Mouse (Mus musculus) forebrain, embryonic 10.5 days (tissue): ENCODE data around the gene Tm4sf5. TPM values are rescaled to one million over a fixed set of nuclear protein-coding genes. Genes with fewer than 3 reads are reported as not detected.

Experiments
- DNase-seq: peaks from one replicate; pipeline ENCODE4 v3.0.0-alpha.2; 2017; ENCODE audit warnings: low spot score; ENCODE audit errors: extremely low spot score
- H3K27ac ChIP-seq: fragments of 300-500 bp; sonication (generic); 2 replicates; pipeline ENCODE4 v1.5.1; 2016; ENCODE audit warnings: mild to moderate bottlenecking
- H3K27me3 ChIP-seq: fragments of 300-500 bp; sonication (generic); 2 replicates; pipeline ENCODE4 v1.6.1; 2016; ENCODE audit warnings: mild to moderate bottlenecking; ENCODE audit not compliant: poor library complexity, severe bottlenecking
- H3K36me3 ChIP-seq: fragments of 300-500 bp; sonication (generic); replicated peaks from 2 replicates; pipeline ENCODE4 v1.6.1; 2016; ENCODE audit warnings: mild to moderate bottlenecking, moderate library complexity
- H3K4me1 ChIP-seq: fragments of 300-500 bp; sonication (generic); 2 replicates; pipeline ENCODE4 v1.6.1; 2016
- H3K4me3 ChIP-seq: fragments of 300-500 bp; sonication (generic); 2 replicates; pipeline ENCODE4 v1.5.1; 2016; ENCODE audit warnings: mild to moderate bottlenecking, moderate library complexity
- H3K9me3 ChIP-seq: fragments of 300-500 bp; sonication (generic); 2 replicates; pipeline ENCODE4 v1.6.1; 2016; ENCODE audit warnings: mild to moderate bottlenecking, moderate library complexity
- WGBS: fragments of 180-500 bp; shearing (Covaris S2); methylation state at CpG from one replicate; pipeline ENCODE4 v1.1.7; 2016; 5-methylcytosine and 5-hydroxymethylcytosine counted together
- polyA plus RNA-seq: library from polyadenylated mRNA; unstranded; fragments of >200 nt; fragmentation: Nextera tagmentation; extraction: Ambion mirVana; gene quantifications from 2 replicates; pipeline ENCODE4 v1.2.1, GENCODE M21; 2016

Gene Tm4sf5
- polyA plus RNA-seq, 1 experiment from 2014 or later, result 0.82 TPM

DNA sequence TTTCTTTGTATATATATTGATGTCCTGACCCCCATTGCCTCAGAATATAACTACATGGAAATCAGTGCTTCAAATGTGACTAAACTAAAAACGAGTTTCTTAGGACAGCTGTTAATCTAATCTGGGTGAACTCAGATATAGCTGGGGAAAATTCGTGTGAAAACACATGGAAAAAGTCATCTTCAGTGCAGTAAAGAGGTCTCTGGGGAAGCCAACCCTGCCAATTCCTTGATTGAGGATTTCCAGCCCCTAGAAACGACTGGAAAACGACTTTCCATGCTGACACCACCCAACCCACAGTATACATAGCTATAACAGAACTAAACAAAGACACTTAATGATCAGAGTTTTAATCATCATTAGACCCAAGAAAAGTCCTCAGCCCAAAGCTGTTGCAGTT lies 17.2 kb upstream of the Tm4sf5 start:
- H3K27me3 ChIP-seq, result no peaks in the 10 kb centered on the region
- no peak overlapping the region for H3K4me3 ChIP-seq
- WGBS, result 70% methylated on average over 4 of the region's 4 CpGs
- H3K4me1 ChIP-seq, result no peaks in the 10 kb centered on the region
- H3K9me3 ChIP-seq, result peaks cover 5% of the 10 kb centered on the region
- H3K36me3 ChIP-seq, result no peaks in the 10 kb centered on the region
- no peak overlapping the region for H3K27ac ChIP-seq
- no peak for DNase-seq

GRCm38 (mm10) chr11:70489138-70489537 lies 15.9 kb upstream of the Tm4sf5 start:
- no peak overlapping the region for H3K4me3 ChIP-seq
- H3K27ac ChIP-seq, result no peak overlapping the region
- H3K27me3 ChIP-seq, result no peaks in the 10 kb centered on the region
- DNase-seq, result no peak
- H3K36me3 ChIP-seq, result no peaks in the 10 kb centered on the region
- 84% methylated on average over 3 of the region's 3 CpGs for WGBS
- H3K9me3 ChIP-seq, result peaks cover 5% of the 10 kb centered on the region
- H3K4me1 ChIP-seq, result no peaks in the 10 kb centered on the region

DNA sequence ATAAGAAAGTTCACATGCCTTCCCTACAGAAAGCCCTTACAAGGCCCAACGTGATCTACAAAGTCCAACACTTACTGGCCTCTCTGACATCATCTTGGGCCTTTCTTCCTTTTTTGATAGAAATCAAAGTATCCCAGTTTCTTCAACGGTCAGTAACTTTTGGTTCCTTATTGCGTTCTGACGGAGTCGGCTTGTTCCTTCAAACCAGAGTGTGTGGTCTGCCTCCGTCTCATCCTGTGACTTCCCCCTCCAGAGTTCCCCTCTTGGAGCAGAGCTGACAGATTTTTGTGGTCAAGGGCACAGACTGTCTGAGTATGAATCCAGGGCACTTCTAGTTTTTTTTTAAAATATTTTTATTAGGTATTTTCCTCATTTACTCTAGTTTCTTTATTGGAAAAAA lies 15.4 kb upstream of the Tm4sf5 start:
- Histone ChIP-seq H3K4me1 (no peaks in the 10 kb centered on the region), H3K36me3 (no peaks in the 10 kb centered on the region), H3K9me3 (peaks cover 5% of the 10 kb centered on the region), H3K27me3 (no peaks in the 10 kb centered on the region), H3K4me3 (no peak overlapping the region), H3K27ac (no peak overlapping the region)
- no peak for DNase-seq
- 93% methylated on average over 6 of the region's 6 CpGs for WGBS

- WGBS, result 79% methylated on average over 14 of the region's 14 CpGs
- Histone ChIP-seq H3K27ac (no peak overlapping the region), H3K27me3 (no peaks in the 10 kb centered on the region), H3K9me3 (no peaks in the 10 kb centered on the region), H3K36me3 (no peaks in the 10 kb centered on the region), H3K4me1 (no peaks in the 10 kb centered on the region), H3K4me3 (no peak overlapping the region)
- DNase-seq, result no peak
These were observed 5.2 kb upstream of the Tm4sf5 start for GRCm38 (mm10) chr11:70499566-70500475.

DNA sequence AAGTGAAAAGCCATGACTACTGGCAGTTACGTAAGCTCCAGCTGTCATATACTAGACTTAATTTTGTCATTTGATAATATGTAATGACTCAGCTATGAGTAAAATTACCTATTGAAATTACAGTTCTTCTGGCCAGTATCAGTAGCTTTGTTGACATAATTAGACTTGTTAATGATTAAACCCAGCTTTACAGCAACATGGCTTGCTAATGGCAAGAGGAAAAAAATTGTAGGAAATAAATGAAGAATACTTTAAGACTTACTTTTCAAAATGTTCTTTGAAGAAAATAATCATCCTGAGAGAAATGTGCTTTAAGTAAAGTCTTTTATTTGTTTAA lies 4.6 kb upstream of the Tm4sf5 start:
- no peaks in the 10 kb centered on the region for H3K4me1 ChIP-seq
- WGBS, result 91% methylated on average over 1 of the region's 1 CpGs
- H3K36me3 ChIP-seq, result no peaks in the 10 kb centered on the region
- no peak overlapping the region for H3K27ac ChIP-seq
- H3K9me3 ChIP-seq, result no peaks in the 10 kb centered on the region
- DNase-seq, result no peak
- no peak overlapping the region for H3K4me3 ChIP-seq
- H3K27me3 ChIP-seq, result peaks cover 6% of the 10 kb centered on the region; the same call in 1 of the 2 replicates

DNA sequence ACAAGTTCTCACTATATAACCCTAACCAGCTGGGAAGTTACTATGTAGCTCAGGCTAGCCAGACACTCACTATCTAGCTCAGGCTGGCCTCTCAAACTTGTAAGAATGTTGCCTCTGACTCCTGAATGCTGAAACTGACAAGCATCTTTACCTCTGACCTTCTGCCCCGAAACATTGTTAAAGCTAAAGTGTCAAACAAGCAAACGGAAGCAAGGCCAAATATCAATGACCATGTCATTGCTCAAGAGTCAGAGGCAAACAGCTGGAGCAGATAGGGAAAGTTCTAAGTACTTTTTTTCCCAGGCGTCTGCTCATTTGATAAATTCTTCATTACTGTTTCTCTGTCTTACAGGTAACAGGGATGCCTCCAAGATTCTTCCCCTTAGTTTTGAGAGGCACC lies 3.0 kb upstream of the Tm4sf5 start:
- Histone ChIP-seq H3K27ac (no peak overlapping the region), H3K9me3 (no peaks in the 10 kb centered on the region), H3K27me3 (peaks cover 6% of the 10 kb centered on the region; the same call in 1 of the 2 replicates), H3K4me1 (no peaks in the 10 kb centered on the region), H3K36me3 (no peaks in the 10 kb centered on the region), H3K4me3 (no peak overlapping the region)
- WGBS, result 79% methylated on average over 3 of the region's 3 CpGs
- DNase-seq, result no peak

DNA sequence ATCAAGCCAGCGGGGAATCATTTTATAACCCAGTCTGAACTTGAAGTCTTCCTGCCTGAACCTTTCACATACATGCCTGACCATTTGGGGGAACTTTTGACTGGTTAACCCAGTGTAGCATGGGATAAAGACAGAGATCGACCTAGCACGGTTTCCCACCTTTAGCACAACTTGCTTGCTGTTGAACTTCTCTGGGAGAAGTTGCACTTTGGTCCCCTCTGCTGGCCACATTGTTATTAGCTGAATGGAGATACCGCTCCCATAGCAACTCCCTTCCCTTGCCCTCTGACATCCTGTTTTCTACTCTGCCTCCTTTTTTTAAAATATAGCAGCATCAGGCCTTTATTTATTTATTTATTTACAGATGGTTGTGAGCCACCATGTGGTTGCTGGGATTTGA lies 1.3 kb downstream of the Tm4sf5 start:
- Histone ChIP-seq H3K27me3 (peaks cover 28% of the 10 kb centered on the region; the same call in 1 of the 2 replicates), H3K36me3 (no peaks in the 10 kb centered on the region), H3K4me1 (peaks cover 12% of the 10 kb centered on the region), H3K27ac (no peak overlapping the region), H3K9me3 (no peaks in the 10 kb centered on the region), H3K4me3 (no peak overlapping the region)
- peak; percentile 43 for DNase-seq
- 35% methylated on average over 4 of the region's 4 CpGs for WGBS

DNA sequence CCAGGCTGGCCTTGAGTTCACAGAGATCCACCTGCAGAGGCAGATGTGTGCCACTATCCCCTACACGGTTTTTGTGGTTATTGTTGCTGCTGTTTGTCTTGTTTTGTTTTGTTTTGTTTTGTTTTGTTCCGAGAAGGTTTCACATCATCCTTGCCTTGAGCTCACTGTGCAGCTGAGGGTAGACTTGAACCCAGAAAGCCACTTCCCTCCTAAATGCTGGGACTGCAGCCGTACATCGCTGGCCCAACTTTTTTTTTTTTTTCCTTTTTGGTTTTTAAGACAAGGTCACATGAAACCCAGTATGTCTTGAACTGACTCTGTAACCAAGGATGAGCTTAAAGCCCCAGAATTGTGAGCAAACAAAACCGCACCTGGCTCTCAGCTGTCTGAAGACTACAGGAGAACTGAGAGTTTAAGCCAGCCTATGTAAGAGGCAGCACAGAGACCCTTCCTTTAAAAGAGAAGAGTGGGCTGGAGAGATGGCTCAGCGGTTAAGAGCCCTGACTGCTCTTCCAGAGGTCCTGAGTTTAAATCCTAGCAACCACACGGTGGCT lies 2.0 kb downstream of the Tm4sf5 start:
- no peak for DNase-seq
- 78% methylated on average over 7 of the region's 7 CpGs for WGBS
- no peak overlapping the region for H3K4me3 ChIP-seq
- H3K27me3 ChIP-seq, result peaks cover 28% of the 10 kb centered on the region; the same call in 1 of the 2 replicates
- H3K9me3 ChIP-seq, result no peaks in the 10 kb centered on the region
- peaks cover 12% of the 10 kb centered on the region for H3K4me1 ChIP-seq
- no peak overlapping the region for H3K27ac ChIP-seq
- H3K36me3 ChIP-seq, result no peaks in the 10 kb centered on the region

GRCm38 (mm10) chr11:70509753-70510564 lies 4.9 kb downstream of the Tm4sf5 start:
- H3K27me3 ChIP-seq, result peaks cover 28% of the 10 kb centered on the region; the same call in 1 of the 2 replicates
- peak overlapping the region; percentile 44; the same call in 1 of the 2 replicates for H3K27ac ChIP-seq
- DNase-seq, result peak; percentile 59
- no peaks in the 10 kb centered on the region for H3K36me3 ChIP-seq
- WGBS, result 14% methylated on average over 19 of the region's 19 CpGs
- peak overlapping the region; percentile 32 for H3K4me3 ChIP-seq
- no peaks in the 10 kb centered on the region for H3K9me3 ChIP-seq
- H3K4me1 ChIP-seq, result peaks cover 21% of the 10 kb centered on the region

DNA sequence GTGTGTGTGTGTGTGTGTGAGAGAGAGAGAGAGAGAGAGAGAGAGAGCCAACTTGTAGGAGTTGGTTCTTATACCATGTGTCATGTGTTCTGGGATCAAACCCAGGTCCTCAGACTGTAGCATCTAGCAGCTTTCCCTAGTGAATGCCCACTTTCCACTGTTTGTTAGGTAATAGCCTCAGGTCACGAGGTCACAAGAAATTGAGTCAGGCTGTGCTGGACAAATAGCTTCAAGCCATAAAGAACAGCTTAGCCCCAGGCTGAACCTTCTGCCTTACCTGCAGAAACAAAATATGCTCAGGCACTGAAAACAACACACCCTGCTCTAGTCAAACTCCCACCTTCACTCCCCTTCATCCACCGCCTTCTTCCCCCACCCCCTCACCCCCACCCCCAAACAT lies 6.2 kb downstream of the Tm4sf5 start:
- Histone ChIP-seq H3K27ac (no peak overlapping the region), H3K9me3 (no peaks in the 10 kb centered on the region), H3K36me3 (no peaks in the 10 kb centered on the region), H3K27me3 (peaks cover 22% of the 10 kb centered on the region; the same call in 1 of the 2 replicates), H3K4me3 (no peak overlapping the region), H3K4me1 (peaks cover 21% of the 10 kb centered on the region)
- DNase-seq, result no peak
- WGBS, result 83% methylated on average over 2 of the region's 2 CpGs

DNA sequence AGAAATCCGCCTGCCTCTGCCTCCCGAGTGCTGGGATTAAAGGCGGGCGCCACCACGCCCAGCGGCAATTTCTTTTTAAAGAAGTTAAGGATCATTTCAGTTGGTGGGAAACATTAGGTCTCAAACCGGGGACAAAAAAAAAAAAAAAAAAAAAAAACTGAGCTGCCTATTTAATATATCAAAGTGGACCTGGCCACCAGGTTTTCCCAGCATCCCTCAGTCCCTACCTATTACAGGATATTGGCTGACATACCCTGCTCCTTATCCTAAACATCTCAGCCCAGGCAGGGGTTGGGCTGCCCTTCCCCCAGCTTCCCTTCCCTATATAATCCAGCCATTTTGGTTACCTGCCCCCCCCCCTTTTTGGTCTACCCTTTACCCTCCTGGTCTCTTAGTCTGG lies 6.8 kb downstream of the Tm4sf5 start:
- DNase-seq, result no peak
- no peak overlapping the region for H3K27ac ChIP-seq
- H3K4me1 ChIP-seq, result peaks cover 21% of the 10 kb centered on the region
- peaks cover 22% of the 10 kb centered on the region; the same call in 1 of the 2 replicates for H3K27me3 ChIP-seq
- H3K4me3 ChIP-seq, result no peak overlapping the region
- H3K9me3 ChIP-seq, result no peaks in the 10 kb centered on the region
- no peaks in the 10 kb centered on the region for H3K36me3 ChIP-seq
- 95% methylated on average over 7 of the region's 7 CpGs for WGBS

DNA sequence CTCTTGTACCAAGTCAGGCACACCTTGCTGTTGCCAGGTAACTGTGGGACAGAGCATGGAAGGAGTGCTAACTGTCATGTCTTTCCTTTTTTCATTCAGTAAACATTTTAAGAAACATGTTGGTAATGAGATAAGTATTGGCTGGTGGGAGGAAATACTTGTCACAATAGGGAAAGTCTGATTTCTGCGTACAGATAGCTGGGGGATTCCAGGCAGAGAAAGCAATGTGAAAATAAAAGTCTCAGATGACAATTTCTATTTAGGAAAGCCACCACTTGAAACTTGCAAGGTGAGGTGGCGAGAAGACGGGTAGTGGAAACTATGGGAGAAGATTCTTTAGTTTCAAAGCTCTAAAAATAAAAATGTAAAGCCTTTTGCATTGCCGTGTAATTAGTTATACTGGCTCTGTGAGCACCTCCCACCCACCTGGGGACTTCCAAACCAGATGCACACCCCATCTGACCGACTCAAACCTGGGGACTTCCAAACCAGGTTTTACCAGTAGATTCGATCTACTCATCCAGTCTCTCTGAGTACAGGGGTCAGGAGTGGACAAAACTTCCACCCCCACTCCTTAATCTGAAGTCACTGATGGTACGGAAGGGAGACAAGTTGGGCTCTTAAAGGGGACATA lies 7.8 kb downstream of the Tm4sf5 start:
- peaks cover 22% of the 10 kb centered on the region; the same call in 1 of the 2 replicates for H3K27me3 ChIP-seq
- H3K9me3 ChIP-seq, result no peaks in the 10 kb centered on the region
- H3K27ac ChIP-seq, result no peak overlapping the region
- peaks cover 21% of the 10 kb centered on the region for H3K4me1 ChIP-seq
- DNase-seq, result no peak
- H3K36me3 ChIP-seq, result no peaks in the 10 kb centered on the region
- WGBS, result 79% methylated on average over 7 of the region's 7 CpGs
- no peak overlapping the region for H3K4me3 ChIP-seq
